Mouse (Mus musculus) MEL (cell line): ENCODE results near the gene Rbks. TPM values are rescaled to one million over a fixed set of nuclear protein-coding genes. Genes with fewer than 3 reads are reported as not detected.

Experiments used
- DNase-seq: peaks from one replicate; pipeline ENCODE4 v3.0.0; 2011; ENCODE audit warnings: low read depth, low spot score
- H3K27ac ChIP-seq: 2 replicates; pipeline ENCODE4 v1.5.1; 2012; ENCODE audit warnings: low read depth, mild to moderate bottlenecking, control low read depth, low read length, moderate library complexity; ENCODE audit not compliant: control insufficient read depth
- H3K27me3 ChIP-seq, 2 experiments: fragments of 150-350 bp in 1 of 2; sonication (generic) in 1 of 2; 2 replicates each; pipeline ENCODE4 v1.6.1; 2012; ENCODE audit warnings: low read length in 2 of 2, mild to moderate bottlenecking in 2 of 2, improper control_type of control experiment in 1 of 2, moderate library complexity in 1 of 2; ENCODE audit not compliant: insufficient read depth in 2 of 2, control insufficient read depth in 1 of 2
- H3K36me3 ChIP-seq, 2 experiments: 2 replicates each; pipeline ENCODE4 v1.6.1; 2012 to 2014; ENCODE audit warnings: low read length in 2 of 2, improper control_type of control experiment in 1 of 2, inconsistent platforms in 1 of 2, mild to moderate bottlenecking in 1 of 2; ENCODE audit not compliant: insufficient read depth in 2 of 2, control insufficient read depth in 1 of 2
- H3K4me1 ChIP-seq, 2 experiments: fragments of 150-350 bp in 1 of 2; sonication (generic) in 1 of 2; 2 replicates each; pipeline ENCODE4 v1.6.1; 2012; ENCODE audit warnings: low read length in 2 of 2, improper control_type of control experiment in 1 of 2, mild to moderate bottlenecking in 1 of 2; ENCODE audit not compliant: insufficient read depth in 2 of 2, control insufficient read depth in 1 of 2
- H3K4me3 ChIP-seq, 2 experiments: fragments of 150-350 bp in 1 of 2; sonication (generic) in 1 of 2; 2 replicates each; pipeline ENCODE4 v1.5.1; 2012; ENCODE audit warnings: low read depth in 2 of 2, low read length in 2 of 2, mild to moderate bottlenecking in 2 of 2, moderate library complexity in 2 of 2, control low read depth in 1 of 2, improper control_type of control experiment in 1 of 2; ENCODE audit not compliant: control insufficient read depth in 1 of 2, insufficient read depth in 1 of 2
- H3K79me2 ChIP-seq: 2 replicates; pipeline ENCODE4 v1.6.1; 2012; ENCODE audit warnings: mild to moderate bottlenecking, low read length, moderate library complexity; ENCODE audit not compliant: control insufficient read depth, poor library complexity, insufficient read depth
- H3K9ac ChIP-seq: 2 replicates; pipeline ENCODE4 v1.6.1; 2012; ENCODE audit warnings: low read depth, mild to moderate bottlenecking, control low read depth, low read length, moderate library complexity; ENCODE audit not compliant: control insufficient read depth, poor library complexity, severe bottlenecking
- H3K9me3 ChIP-seq: fragments of 150-350 bp; sonication (generic); replicated peaks from 2 replicates; pipeline ENCODE4 v1.6.1; 2012; ENCODE audit warnings: mild to moderate bottlenecking, low read length, improper control_type of control experiment, moderate library complexity; ENCODE audit not compliant: insufficient read depth
- CHD1 ChIP-seq: IDR thresholded peaks from 2 replicates; pipeline ENCODE4 v1.6.1; 2012; ENCODE audit warnings: low read depth, mild to moderate bottlenecking, inconsistent platforms, low read length, improper control_type of control experiment
- CTCF ChIP-seq, 3 experiments: IDR thresholded peaks in 2 of 3; conservative IDR thresholded peaks in 1 of 3; 2 replicates each; pipeline ENCODE4 v1.5.1; 2011 to 2012; ENCODE audit warnings: low read length in 3 of 3, low read depth in 2 of 3, mild to moderate bottlenecking in 2 of 3, improper control_type of control experiment in 1 of 3, inconsistent platforms in 1 of 3, mixed read lengths in 1 of 3, moderate library complexity in 1 of 3; ENCODE audit not compliant: control insufficient read depth in 1 of 3, insufficient read depth in 1 of 3, poor library complexity in 1 of 3, severe bottlenecking in 1 of 3
- E2F4 ChIP-seq: IDR thresholded peaks from 2 replicates; pipeline ENCODE4 v1.6.1; 2011; ENCODE audit warnings: low read depth, low read length, improper control_type of control experiment, borderline replicate concordance
- GABPA ChIP-seq: IDR thresholded peaks from 2 replicates; pipeline ENCODE4 v1.6.1; 2012; ENCODE audit warnings: low read depth, mild to moderate bottlenecking, inconsistent platforms, low read length, improper control_type of control experiment, moderate library complexity
- GATA1 ChIP-seq: IDR thresholded peaks from 2 replicates; pipeline ENCODE4 v1.6.1; 2011; ENCODE audit warnings: low read depth, low read length, improper control_type of control experiment
- MAFK ChIP-seq: IDR thresholded peaks from 2 replicates; pipeline ENCODE4 v1.6.1; 2011; ENCODE audit warnings: low read depth, mild to moderate bottlenecking, low read length, improper control_type of control experiment, borderline replicate concordance
- MYC ChIP-seq: IDR thresholded peaks from 2 replicates; pipeline ENCODE4 v1.6.1; 2011; ENCODE audit warnings: low read depth, mild to moderate bottlenecking, low read length, improper control_type of control experiment, moderate library complexity
- NELFE ChIP-seq: IDR thresholded peaks from 2 replicates; pipeline ENCODE4 v1.6.1; 2011; ENCODE audit warnings: low read depth, low read length, improper control_type of control experiment
- POLR2AphosphoS5 ChIP-seq: IDR thresholded peaks from 2 replicates; pipeline ENCODE4 v1.6.1; 2012; ENCODE audit warnings: low read depth, borderline replicate concordance, mild to moderate bottlenecking, inconsistent platforms, low read length, moderate library complexity, mixed read lengths
- RAD21 ChIP-seq: IDR thresholded peaks from 2 replicates; pipeline ENCODE4 v1.6.1; 2011; ENCODE audit warnings: mild to moderate bottlenecking, low read depth, low read length, improper control_type of control experiment
- SIN3A ChIP-seq: IDR thresholded peaks from 2 replicates; pipeline ENCODE4 v1.6.1; 2012; ENCODE audit warnings: low read length, improper control_type of control experiment, inconsistent platforms
- TAL1 ChIP-seq: IDR thresholded peaks from 2 replicates; pipeline ENCODE4 v1.6.1; 2012; ENCODE audit warnings: mild to moderate bottlenecking, inconsistent platforms, low read length, moderate library complexity, mixed read lengths
- TCF12 ChIP-seq: IDR thresholded peaks from 2 replicates; pipeline ENCODE4 v1.6.1; 2014; ENCODE audit warnings: low read depth, mild to moderate bottlenecking, inconsistent platforms, low read length, improper control_type of control experiment, moderate library complexity
- UBTF ChIP-seq: IDR thresholded peaks from 2 replicates; pipeline ENCODE4 v1.6.1; 2012; ENCODE audit warnings: low read depth, mild to moderate bottlenecking, inconsistent platforms, low read length, improper control_type of control experiment, moderate library complexity, borderline replicate concordance; ENCODE audit not compliant: insufficient read depth
- USF2 ChIP-seq, 2 experiments: IDR thresholded peaks; 2 replicates each; pipeline ENCODE4 v1.6.1; 2011 to 2012; ENCODE audit warnings: improper control_type of control experiment in 2 of 2, low read length in 2 of 2, borderline replicate concordance in 1 of 2, inconsistent platforms in 1 of 2, low read depth in 1 of 2, mild to moderate bottlenecking in 1 of 2; ENCODE audit not compliant: insufficient read depth in 1 of 2
- ZNF384 ChIP-seq: IDR thresholded peaks from 2 replicates; pipeline ENCODE4 v1.6.1; 2012; ENCODE audit warnings: low read depth, mild to moderate bottlenecking, inconsistent platforms, low read length, improper control_type of control experiment
- polyA plus RNA-seq, 2 experiments: library from polyadenylated mRNA; stranded (reverse) in 1 of 2; unstranded in 1 of 2; fragments of >175 nt in 1 of 2; fragments of >200 nt in 1 of 2; gene quantifications; 2 replicates each; pipeline versions ENCODE4 v1.2.1 to v1.2.4; 2012; ENCODE audit warnings: low replicate concordance in 2 of 2, low read depth in 1 of 2; ENCODE audit not compliant: insufficient read length in 2 of 2, insufficient read depth in 1 of 2, missing spikeins in 1 of 2
- total RNA-seq: library from RNA; depleted of rRNA; stranded (reverse); fragments of 300-350 nt; gene quantifications from 2 replicates; pipeline ENCODE4 v1.2.3, GENCODE M21; 2012

Gene Rbks
- total and polyA plus RNA-seq, 3 experiments: 34.3 to 47.4 TPM; not detected in 1

DNA sequence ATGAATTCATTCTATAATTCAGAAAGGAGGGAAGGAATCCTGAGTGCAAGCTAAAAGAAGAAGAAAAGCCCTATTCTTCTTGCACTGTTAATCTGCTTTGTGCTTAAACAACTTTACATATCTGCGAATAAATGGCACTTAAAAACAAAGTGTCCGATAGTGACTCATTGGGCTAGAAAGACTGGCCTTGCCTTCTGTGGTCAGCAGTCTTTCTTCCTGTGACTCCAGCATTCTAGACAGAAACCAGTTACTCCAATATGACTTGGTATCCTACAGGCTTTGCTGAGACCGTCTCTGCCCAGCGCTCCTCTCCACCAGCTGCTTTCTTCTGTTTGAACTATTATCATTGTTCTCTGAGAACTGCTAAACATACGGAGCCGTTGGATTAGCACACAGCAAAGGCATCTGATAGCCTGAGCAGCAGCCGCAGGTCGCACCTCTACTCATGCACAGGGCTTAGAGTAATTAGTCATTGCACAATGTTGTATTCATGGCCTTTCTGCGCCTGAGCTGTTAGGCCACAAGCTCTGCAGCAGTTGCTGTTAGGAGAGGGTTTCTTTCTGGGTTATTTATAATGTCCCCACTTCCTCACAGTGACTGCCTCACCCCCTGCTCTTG is 60.7 kb downstream of the Rbks start:
- Histone ChIP-seq H3K27ac (no peak overlapping the region), H3K4me1 (no peaks in the 10 kb centered on the region), H3K36me3 (no peaks in the 10 kb centered on the region; a peak in 2 of 4 replicates), H3K9me3 (no peaks in the 10 kb centered on the region), H3K27me3 (no peaks in the 10 kb centered on the region), H3K79me2 (no peaks in the 10 kb centered on the region), H3K4me3 (no peak overlapping the region), H3K9ac (no peak overlapping the region)
- DNase-seq: no peak
- no peak for TF ChIP-seq TAL1

DNA sequence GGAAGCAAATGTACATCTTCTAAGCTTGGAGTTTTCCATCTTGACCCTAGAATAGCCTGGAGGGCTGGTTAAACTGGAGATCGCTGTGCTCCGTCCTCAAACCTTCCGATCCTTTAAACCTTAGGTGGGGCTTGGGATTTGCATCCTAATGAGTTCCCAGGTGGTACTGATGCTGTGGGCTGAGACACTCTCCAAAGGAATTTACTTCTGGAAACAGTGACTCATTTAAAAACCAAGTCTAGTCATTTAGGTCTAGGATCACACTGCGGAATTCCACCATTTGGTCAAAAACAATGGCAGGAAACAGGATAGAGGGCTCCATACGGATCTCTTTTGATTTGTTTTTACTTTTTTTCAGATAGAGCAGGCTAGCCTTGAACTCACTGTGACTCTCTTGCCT is 62.7 kb downstream of the Rbks start:
- Histone ChIP-seq H3K79me2 (no peaks in the 10 kb centered on the region), H3K27ac (no peak overlapping the region), H3K9ac (no peak overlapping the region), H3K27me3 (no peaks in the 10 kb centered on the region), H3K4me3 (no peak overlapping the region), H3K4me1 (no peaks in the 10 kb centered on the region), H3K9me3 (no peaks in the 10 kb centered on the region), H3K36me3 (no peaks in the 10 kb centered on the region; a peak in 1 of 4 replicates)
- DNase-seq: no peak
- TF ChIP-seq E2F4 (no peak), POLR2AphosphoS5 (no peak), SIN3A (no peak), USF2 (IDR thresholded peaks at IDR 0.05; ENCODE audit: borderline replicate concordance in 1 of 2, insufficient read depth in 1 of 2, low read depth in 1 of 2, low read length in 2 of 2) (no peak), TCF12 (no peak), GATA1 (no peak), MYC (no peak), CHD1 (no peak), GABPA (no peak), ZNF384 (no peak), UBTF (no peak), NELFE (no peak), RAD21 (no peak), CTCF (IDR thresholded peaks at IDR 0.05 in 2 of 3, conservative IDR thresholded peaks at IDR 0.05 in 1 of 3; ENCODE audit: control insufficient read depth in 1 of 3, insufficient read depth in 1 of 3, low read depth in 2 of 3, low read length in 3 of 3, poor library complexity in 1 of 3, severe bottlenecking in 1 of 3) (no peak), MAFK (no peak)
